Mouse (Mus musculus): Measurements from ENCODE around the gene Cux2.

The Cux2 gene

GRCm38 (mm10) chr5:121913999-121914398 lies 135.9 kb downstream of the Cux2 start:
- no peak for DNase-seq

DNA sequence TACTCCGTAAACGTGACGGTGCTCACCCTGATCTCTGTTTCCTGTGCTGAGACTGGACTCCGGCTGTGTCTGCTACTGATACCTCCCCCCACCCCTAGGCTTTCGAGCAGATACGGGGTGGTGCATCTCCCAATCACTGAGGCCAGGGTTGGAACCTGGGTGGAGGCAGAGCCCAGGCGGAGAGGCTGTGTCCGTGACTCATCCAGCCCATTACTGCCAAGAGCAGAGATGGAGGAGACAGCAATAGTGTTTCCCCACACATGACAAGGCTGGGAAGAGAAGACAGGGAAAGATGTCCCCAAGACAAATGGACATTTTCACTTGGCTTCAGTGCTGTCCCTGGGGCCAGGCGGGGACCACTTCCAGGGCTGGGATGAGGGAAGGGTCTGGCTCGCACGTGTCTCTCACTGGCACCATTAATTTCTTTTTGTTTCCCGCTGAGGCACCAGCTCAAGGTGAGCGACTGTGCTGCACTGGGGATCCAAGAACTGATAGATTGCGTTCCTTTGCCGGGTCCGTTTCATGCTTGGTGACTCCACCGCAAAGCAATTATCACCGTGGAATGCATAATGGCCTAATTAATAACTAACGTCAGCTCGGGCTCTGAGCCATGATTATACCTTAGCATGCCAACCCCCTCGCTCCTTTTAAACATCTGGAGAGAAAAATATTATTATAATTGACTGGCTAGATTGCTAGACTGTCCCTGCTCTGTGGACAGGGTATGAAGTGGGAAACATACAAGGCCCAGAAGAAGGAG lies 140.5 kb downstream of the Cux2 start:
- DNase-seq = no peak

- DNase-seq = no peak
Observed at GRCm38 (mm10) chr5:121905671-121906070, 144.2 kb downstream of the Cux2 start.

DNA sequence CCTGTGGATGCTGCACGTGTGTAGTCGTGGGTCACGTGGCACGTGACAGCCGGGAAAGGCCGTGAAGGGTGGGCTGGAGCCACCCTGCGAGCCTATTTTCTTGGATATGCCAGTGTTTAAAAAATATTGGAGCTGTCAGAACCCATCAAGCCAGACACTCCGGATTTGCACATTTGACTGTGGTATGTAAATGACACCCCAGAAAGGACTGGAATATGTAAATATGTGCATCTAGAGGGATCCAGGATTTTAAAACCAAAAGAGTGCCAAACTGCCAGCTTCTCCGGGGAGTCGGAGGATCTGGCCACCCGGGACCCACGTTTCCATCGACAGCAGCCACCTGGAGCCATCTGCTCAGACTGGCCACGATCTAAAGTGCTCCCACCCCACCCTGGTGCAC lies 145.1 kb downstream of the Cux2 start:
- DNase-seq = no peak

DNA sequence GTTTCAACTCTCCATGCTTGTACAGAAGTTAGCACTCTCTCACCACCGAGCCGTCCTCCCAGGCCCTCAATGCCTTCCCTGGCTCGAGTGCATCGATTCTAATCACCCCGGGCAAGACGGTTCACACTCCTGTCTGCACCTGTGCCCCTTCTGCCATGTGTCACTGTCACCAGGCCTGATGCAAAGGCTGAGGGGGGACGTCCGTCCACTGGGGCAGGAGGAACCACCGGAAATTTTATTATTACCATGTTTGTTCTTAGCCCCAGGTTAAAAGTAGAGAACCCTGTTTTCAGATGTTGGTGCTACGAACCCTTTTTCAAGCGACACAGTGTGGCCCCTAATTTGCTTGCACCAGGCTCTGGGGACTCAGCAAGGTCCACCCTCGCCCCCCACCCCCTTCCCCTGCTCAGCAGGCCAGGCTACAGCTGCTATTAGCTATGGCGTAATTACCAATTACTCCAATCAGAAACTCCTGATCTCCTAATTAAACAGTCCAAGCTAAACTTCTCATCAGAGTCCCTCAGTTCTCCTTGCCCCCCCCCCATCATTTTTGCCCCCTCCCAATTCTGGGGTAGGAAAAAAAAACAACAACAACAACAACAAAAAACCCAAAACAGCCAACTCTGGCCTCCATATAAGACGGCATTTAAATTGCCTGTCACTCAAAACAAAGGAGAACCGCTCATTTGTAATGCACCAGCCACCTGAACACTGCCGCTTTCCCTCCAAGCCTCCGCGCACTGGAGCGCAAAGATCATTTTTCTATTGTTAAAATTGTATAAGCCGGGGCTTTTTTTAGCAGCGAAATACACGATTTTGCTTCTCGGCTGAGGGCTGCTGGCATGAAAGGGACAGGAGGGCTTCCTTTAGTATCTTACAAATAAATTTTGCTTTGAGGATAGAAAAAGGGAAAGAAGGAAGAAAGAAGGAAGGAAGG lies 146.8 kb downstream of the Cux2 start:
- DNase-seq = no peak

DNA sequence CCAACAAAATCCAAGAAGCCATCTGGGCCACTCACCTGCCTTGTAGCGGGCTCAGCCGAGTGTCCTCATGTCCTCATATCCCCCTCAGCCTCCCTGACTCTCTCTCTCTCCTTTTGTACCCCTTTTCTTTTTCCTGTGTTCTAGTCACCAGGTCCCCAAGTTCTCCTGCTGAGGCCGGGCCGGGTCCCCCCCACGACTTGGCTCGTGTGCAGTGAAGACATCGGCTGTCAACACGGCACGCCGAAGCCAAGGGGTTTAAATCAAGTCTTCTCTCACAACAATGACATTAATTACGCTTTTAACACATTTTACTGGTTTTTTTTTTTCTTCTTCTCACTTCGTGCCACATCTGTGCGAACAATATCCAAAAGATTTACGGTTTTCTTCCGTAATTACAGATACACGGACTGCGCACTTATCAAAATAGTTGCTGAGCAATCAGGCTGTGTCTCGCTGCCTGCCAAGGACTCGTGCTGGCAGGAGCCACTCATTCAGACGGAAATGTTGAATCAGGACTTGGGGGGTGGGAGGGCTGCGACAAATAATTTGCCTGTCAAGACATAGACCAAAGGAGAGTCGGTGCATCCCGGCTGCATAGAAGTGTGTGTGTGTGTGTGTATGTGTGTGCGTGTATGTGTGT lies 154.7 kb downstream of the Cux2 start:
- DNase-seq = no peak

GRCm38 (mm10) chr5:121894647-121895046 lies 155.3 kb downstream of the Cux2 start:
- no peak for DNase-seq

DNA sequence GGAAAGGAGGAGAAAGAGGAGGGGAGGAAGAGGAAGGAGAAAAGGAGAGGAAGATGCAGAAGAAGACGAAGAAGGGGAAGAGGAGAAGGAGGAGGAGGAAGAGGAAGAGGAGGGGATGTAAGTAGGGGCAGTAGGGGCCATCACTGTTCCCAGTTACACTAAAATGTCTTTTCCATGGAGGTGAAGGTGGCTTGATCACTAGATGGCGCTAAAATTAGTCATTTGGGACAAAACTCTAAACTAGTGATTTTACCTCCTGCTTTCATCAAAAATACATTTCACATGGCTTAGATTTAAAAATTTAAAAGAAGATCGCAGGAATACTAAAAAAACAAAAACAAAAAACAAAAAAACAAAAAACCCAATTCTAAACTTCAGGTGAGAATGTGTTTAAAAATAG lies 156.3 kb downstream of the Cux2 start:
- no peak for DNase-seq

DNA sequence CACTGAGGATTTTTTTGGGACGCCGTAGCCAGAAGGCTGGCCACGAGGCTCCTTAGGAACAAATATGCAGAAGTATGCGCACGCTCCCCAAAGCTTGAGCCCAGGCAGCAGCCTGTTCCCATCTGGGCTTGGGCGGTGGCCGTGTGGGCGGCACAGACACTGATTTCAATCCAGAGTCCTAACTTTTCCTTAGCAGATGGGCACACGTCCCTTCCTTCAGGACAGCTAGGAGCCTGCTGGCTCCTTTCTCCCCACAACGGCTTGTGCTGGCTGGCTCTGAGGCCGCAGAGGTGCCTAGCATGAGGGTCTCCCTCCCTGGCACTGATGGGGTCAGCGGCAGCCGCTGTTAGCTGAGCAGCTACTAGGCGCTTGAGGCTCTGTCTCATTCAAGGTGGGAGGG lies 157.6 kb downstream of the Cux2 start:
- DNase-seq = peak; percentile 76

- no peak for DNase-seq
Observed at GRCm38 (mm10) chr5:121890925-121891324, 159.0 kb downstream of the Cux2 start.

- DNase-seq = no peak
Observed at GRCm38 (mm10) chr5:121889819-121890362, 160.0 kb downstream of the Cux2 start.

GRCm38 (mm10) chr5:121889375-121889774 lies 160.5 kb downstream of the Cux2 start:
- DNase-seq = no peak

DNA sequence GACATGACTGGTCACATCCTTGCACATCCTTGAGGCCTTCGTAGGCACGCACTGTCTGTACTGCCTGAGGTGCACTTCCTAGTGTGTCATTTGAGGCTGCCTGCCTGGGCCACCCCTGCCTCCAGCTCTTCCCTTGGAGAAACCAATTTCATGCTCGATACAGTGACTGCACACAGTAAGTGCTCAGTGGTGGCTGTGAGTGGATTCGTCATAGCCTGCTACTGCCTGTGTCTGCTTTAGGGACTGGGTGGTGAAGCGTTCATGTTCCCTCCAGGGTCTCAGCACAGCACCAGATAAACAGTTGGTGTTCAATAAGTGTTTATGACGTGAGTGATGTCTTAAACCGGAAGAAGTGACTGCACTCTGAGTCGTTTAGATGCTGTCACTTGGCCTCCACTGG lies 166.5 kb downstream of the Cux2 start:
- DNase-seq = no peak

DNA sequence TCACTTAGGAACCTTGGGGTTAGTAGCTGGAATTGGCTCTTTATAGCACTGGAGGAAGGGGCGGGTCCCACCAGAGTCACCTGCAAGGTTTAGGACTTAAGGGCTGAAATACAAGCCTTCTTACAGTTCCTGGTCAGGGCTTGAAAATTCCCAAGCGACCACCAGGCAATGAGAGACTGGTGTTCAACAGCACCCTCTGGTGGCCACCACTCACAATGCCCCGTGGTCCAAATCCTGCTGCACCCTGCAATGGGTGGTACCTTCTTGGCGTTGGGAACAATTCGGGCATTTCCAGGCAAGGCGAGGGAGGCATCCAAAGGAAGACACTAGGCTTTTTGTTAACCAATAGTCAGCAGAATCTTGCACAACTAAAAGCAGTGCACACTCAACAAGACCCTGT lies 170.7 kb downstream of the Cux2 start:
- DNase-seq = peak; percentile 41

DNA sequence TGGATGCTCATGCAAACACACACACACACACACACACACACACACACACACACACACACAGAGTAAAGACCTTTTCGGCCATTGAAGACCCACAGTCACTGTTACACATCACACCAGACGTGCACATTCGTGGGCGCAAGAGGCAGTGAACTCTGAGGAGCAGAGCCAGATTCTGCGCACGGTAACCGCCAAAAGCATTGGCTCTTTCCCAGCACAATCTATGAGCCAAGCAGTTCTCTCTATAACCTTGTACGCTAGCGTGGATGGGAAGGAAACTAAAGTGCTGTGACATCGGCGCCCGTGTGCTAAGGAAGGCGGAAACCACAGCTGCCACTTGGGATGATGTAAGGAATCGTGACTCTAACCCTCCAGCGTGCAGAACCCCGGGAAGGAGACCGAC lies 171.2 kb downstream of the Cux2 start:
- no peak for DNase-seq

GRCm38 (mm10) chr5:121876901-121877300 lies 173.0 kb downstream of the Cux2 start:
- no peak for DNase-seq

DNA sequence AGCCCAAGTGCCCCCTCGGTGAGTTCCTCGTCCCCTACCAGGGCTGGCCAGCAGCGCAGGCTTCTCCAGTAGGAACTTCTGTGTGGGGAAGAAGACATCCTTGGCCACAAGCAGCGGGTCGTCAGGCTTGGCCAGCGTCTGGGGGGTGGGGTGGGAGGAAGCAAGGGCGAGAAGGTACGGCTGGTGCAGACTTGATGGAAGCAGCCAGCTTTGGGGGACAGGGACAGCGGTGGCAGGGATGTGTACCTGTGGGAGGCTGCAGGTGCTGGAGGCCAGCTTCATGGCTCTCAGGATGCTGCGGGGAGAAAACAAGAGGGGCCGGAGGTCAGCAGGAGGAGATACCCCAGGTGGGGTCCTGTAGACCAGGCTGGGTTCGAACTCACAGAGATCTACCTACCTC lies 174.9 kb downstream of the Cux2 start:
- no peak for DNase-seq

DNA sequence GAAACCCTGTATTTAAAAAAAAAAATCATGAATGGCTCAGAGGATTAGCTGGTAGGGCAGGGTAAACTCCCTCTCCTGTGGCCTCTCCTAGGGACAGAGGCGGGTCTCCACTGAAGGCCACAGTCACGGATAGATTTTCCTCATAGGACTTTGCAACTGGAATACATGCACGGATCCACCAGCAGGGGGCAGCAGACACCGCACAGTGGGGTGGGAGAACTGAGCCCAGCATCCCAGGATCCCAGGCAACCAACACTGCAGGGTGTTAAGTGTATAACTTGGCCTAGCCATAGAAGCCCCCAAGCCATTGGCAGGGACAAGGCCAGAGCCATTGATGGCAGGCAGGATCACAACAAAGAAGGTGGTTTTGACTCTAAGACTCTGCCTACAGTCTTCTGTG lies 177.7 kb downstream of the Cux2 start:
- peak; percentile 90 for DNase-seq

DNA sequence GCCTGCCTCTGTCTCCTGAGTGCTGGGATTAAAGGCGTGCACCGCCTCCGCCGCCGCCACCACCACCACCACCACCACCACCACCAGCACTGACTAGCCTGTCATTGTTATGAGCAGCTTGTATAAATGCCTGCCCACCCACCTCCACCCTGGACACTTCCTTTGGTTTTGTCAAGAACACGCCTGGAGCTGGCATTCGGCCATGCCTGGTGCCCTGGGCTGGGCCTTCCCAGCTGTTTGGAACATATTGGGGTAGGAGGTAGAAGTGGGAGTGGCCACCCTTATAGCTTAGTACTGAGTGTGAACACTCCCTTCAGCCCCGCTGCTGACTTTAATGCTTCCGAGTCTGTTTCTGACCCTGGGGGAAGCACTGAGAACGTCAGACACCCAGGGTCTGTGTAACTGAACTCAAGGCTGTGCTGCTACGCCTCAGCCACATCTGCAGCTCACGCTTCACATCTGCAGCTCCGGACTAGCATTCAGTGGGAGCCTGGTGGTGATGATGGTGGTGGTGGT lies 178.3 kb downstream of the Cux2 start:
- DNase-seq = no peak

DNA sequence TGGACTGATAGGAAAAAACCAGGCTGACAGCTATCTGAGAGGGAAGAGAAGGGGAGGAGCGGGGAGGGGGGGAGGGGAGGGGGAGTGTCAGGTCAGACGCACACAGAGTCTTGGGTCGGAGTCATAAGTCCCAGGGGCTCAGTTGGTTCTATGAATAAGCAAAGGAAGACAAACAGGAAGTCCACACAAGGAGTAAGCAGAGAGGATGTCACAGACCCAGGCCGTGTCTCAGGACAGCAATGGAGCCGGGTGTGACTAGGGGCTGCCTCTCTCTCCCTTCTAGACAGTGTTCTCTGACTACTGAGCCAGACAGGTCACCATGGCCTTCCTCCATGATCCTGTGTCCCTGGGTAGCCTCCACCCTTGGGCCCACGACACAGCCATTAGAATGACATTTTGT lies 179.1 kb downstream of the Cux2 start:
- DNase-seq = no peak

- no peak for DNase-seq
Observed at GRCm38 (mm10) chr5:121867963-121868362, 181.9 kb downstream of the Cux2 start.

DNA sequence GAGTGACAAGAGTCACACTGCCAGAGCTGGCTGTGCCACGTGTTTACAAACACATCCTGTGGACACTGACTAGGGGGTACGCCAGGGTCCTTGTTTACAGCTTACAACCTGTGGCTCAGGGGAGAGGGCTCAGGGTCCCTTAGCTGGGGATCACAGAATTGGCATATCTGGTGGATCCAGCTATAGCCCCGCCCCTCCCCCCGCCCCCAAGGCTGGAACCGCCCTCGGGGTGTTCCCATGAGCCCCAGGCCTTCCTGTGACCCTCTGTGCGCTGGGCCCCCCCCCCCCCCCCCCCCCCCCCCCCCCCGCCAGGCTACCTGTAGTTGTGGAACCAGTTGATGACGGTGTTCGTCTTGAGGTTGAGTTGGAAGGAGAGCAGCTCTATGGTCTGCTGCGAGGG lies 185.6 kb downstream of the Cux2 start:
- DNase-seq = no peak

DNA sequence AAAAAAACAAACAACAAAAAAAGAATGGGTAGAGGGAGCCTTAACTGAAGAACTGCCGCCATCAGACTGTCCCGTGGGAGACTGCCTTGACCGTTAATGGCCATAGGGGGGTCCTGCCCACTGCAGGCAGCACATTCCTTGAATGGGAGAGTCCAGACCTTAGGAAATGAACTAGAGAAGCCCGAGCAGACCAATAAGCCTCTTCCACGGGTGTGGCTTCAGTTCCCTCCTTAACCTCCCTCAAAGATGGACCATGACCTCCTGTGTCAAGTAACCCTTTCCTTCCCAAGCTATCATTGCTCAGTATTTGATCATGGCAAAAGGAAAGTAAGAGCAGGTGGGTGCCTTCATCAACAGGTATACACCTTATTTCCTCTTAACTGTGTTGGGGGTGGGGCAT lies 187.9 kb downstream of the Cux2 start:
- DNase-seq = no peak

Data from right cerebral cortex, postnatal 14 days (tissue).